ENCODE assay signal across 1 mouse cellular context in the genomic region with DNA sequence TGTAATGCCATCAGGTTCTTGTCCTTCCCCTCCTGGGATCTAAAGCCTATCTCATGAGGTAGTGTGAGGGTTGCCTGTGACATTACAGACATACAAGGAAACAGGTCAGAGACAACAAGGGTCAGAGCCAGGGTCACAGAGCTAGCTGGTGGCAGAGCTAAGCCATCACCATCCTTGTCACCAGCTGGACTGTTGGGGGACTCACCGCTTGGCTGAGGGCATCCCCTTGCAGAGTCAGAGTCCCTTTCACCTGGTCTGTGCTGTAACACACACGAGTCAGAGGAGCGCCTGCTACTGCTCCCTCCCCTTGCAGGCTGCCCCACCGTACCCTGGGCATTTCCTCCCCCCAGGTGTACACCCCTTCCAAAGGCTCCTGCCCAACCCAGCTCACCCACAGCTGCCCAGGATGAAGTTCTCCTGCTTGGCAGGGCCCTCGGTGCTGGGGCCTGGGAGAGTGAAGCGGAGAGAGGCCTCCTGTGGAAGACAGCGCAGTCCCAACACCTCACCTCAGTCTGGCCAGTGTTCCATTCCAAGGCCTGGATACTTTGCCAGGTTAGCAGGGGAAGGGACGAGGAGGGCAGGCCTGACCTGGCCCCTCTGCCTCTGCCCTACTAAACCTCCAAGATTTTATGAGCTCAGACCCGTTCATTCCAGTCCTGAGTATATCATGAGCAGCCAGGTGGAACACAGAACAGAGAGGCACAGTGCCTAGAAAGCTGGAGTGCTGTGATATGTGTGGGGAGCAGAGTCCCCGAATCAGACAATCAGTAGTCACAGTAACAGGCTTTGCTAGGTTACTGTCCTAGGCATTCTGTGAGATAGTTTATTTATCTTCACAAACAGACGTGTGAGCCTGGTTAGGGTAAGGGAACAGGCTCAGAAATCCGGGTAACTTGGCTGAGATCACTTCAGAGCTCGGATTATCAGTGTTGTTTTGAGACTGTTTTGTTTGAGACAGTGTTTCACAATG.
TF ChIP-seq lines count a peak whose summit lies in the region.

No protein-coding gene starts in this region.

TF ChIP-seq in C2C12, 6 proteins besides CTCF, POLR2A, EP300 and RAD21 (continued from another document):
- no peak for TF ChIP-seq MYOG (IDR thresholded peaks at IDR 0.05; ENCODE audit: control insufficient read depth, extremely low read depth, insufficient read length)
- no peak for TF ChIP-seq FOSL1 (IDR thresholded peaks at IDR 0.05; ENCODE audit: insufficient read depth, low read length, poor library complexity, severe bottlenecking)
- TF ChIP-seq MYOD1 (IDR thresholded peaks at IDR 0.05; ENCODE audit: control insufficient read depth, insufficient read length, low read depth): no peak
- TF ChIP-seq MAX (IDR thresholded peaks at IDR 0.05): no peak
TF ChIP-seq in C2C12: peak in this region for 0.
